Mouse (Mus musculus): ENCODE results near the gene Tspan13.

DNA sequence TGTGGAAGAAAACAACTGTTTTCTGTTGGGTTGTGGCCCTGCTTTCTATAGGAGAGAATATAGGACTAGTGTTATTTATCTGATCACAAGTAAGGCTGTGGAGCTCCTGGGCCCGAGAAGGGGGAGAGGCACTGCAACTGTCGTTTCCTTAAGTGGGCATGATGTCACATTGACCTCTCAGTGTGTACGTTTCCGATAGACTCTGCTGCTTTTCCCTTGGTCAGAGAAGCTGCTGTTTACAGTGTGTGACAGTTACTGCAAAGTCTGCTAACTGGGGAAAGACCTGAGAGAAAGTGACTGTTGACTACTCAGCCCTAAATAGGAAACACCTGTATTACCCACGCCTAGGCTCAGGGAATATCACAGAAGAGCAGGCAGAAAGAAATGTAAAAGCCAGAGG is 3.9 kb upstream of the Tspan13 start:
- TF ChIP-seq CTCF (IDR thresholded peaks at IDR 0.05; ENCODE audit: insufficient read depth, low read depth, low read length) (no peak), POLR2A (IDR thresholded peaks at IDR 0.05; ENCODE audit: insufficient read depth, low read depth, low read length) (no peak)

All from olfactory bulb, adult 2 months (tissue).